Mouse (Mus musculus) c-Kit-positive CD71-positive TER-119-negative erythroid progenitor cells, embryonic 14.5 days (primary cell): ENCODE measurements at regions not wholly inside any gene's neighbourhood (a gene's known extent, or its start where the extent isn't known, plus 50 kb on each side); places are given as distances from the start of the nearest gene placed in this dataset.

Source experiments
- DNase-seq: peaks from one replicate; pipeline ENCODE4 v3.0.0-alpha.2; 2013; ENCODE audit warnings: low read depth

DNA sequence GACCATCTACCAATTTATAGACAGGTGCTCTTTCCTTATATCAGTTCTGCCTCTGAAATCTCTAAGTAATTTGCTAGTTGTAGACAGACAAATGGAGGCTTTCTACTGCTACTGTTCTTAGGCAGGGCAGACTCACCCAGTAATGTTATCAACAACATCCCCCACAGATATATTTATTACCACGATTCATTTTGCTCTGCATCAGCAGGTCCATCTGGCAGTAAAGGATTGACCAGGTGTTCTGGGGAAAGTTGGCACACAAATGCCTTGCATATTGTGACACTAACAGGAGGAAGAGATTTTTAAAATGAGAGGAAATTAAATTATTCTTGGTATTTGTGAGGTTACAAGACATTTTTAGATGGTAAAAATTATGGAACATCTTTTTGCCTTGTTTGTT is 627.3 kb upstream of the Tmprss15 start:
- no peak for DNase-seq

DNA sequence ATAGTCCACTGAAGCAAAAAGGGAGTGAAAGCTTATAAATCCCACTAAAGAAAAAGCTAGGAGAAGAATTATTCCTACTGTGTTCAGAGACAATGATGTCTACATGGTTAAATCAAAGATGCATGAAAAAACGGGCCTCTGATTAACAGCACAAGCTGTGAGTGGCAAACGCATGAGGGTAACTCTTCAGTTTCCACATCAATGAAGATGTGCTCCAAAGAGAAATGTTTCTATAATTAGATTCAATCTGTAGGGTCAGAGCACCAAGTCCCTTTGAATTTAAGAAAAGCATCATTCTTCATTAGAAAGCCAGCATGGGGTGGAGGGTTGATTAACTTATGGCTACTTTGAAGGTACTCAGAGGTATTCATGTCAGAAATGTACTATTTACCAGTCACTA is 601.5 kb upstream of the Tmprss15 start:
- no peak for DNase-seq

DNA sequence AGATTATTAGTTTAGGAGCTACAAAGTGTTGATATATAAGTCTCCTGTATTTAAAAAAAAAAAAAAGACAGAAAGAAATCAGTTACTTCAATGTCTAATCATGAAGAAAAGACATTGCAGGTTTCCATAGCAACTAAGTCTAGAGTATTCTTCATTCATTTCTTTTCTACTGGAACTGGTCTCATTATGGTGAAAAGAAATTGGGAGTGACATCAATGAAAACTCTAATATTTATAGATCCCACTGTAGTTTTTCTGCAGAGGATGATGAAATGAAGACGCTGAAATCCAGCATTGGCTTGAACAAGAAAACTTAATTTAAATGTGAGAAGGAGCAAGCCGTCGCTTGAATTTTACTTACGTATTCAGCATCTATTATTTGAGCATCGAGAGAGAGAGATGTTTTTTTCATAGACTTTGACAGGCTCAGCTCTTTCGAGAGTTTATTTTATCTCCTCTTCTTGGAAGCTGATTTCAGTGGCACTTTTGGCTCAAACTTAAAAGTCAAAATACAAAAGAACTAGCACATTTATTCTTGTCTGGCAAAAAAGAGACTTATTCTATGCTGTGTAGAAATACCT is 560.4 kb upstream of the Tmprss15 start:
- DNase-seq = no peak

DNA sequence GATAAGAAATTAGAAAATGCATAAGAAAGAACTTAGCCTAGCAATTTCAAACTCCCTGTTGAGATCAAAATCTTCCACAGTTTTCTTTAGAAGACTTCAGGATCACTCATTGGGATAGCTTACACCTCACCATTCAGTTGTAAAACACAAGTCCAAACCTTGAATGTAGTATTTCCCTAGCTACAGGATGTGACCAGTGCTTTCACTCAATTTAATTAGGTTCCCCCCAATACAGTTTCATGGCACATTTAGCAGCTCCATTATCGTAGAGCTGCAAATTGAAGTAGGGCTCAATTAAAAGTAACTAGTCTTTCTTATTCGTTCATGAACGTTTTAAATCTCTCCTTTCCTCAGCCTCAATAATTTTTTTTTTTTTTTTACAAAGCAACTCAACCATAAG is 550.0 kb upstream of the Tmprss15 start:
- no peak for DNase-seq

DNA sequence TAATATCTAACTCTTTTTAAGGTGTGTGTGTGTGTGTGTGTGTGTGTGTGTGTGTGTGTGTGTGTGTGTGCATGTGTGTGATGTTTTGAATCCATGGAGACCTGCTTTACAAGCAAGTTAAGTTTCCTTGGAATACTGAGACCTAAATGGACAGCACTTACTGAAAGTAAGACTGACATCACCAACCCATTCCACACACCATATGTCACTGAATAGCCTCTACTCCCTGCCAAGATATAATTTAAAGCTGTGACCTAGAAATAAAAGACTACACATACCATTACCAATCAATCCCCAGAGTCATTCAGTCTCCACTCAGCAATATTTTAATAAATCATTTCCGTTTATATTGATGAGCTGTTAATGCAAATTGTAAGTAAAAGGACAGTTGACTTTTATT is 536.2 kb upstream of the Tmprss15 start:
- no peak for DNase-seq

DNA sequence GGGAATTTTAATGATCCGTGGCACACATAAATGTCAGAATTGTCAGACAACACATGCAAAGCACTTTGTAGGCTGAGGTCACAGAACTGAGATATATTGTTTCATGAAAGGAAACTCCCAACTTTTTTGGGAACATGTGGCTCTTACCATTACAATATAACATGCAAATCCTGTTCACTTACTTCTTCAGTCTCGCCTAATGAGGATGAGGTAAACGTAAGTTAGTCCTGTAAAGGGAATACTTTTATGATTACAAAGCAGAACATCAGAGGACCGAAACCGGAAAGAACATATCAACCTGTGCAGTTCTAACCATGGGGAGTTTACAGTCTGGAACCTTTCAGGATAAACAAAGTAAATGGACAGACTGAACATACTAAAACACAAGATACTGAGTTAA is 520.1 kb upstream of the Tmprss15 start:
- no peak for DNase-seq

DNA sequence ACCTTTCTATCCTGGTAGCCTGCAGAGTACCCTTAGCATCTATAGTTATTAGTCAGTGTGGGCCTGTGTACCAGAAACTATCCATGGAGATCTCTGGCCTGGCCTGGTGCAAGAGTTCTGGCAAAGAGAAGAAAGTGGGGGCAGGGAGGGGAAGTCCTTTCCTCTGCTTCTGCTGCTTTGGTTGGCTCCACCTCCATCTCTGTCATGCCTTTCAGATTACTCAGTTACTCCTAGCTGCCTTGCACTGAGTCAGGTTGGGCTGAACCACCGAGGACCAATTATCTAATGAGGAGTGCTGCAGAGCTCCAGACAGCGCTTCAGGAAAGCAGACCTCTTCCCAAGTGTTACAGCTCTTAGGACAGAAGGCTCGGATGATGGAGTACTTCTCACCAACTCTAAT is 500.0 kb upstream of the Tmprss15 start:
- no peak for DNase-seq

DNA sequence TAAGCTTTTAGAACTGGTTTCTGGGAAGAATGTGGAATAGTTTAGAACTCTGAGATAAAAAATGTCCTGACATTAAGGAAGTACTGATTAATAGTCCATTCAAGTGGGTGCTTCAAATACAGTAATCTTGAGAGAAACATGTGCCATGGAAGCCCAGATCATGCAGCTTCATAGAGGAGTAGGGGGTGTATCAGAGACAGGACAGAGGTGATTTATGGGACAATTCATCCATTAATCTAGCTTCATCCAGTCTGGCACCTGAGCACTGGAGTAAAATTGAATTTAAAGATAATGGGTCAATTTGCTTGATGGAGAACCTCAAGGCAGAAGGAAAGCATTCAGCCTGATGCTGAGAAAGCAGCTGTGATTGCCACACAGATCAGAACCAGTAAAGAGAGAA is 494.8 kb upstream of the Tmprss15 start:
- no peak for DNase-seq

DNA sequence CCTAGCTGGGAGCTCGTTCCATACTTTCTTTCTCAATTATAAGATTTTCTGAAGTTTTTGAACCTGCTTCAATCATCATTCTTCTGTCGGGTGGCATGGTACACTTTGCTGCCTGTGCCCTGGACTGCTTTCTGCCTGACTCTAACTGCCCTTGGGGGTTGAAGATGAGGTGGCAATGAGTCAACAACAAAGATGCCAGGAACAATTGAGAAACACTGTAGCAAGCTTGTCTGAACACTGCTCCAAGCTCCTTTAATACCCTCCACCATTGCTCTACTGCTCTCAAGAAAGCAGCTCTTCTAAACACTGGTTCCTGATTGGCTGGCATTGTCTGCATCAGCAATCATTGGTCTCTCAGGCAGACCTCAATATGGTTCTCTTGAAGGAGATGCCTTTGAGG is 480.0 kb upstream of the Tmprss15 start:
- no peak for DNase-seq

DNA sequence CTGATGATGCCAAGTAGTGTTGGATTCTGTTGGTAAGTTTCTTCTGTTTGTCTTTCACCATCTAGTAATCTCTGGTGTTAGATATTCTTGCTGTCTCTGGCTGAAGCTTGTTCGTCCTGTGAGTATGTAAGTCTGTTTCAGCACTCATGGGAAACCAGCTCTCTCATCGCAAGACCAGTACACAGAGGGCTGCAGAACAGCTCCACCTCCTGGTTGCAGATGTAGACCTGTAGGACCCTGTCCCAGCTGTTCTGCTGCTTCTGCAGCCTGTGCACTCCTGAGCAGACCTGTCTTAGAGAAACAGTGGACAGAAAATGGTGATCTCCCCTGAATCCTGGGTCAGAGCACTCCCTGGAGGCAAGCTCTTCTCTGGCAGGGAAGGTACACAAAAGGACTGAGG is 443.5 kb upstream of the Tmprss15 start:
- no peak for DNase-seq

DNA sequence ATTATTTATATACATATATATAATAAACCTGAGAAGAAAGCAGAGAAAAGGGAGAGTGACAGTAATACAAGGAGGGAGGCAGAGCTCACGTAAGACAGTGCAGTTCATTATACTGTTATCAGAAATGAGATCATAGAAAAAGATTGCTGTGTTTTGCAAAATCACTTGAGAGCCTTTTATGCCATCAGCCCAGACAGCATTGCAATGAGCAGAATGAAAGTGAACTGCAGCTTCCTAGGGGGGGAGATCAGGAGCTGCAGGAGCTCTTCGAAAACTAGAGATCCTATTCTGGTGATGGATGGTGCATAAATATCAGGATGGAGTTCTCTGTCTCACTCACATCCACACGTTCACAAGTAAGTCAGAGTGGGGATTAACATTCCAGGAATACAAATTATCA is 401.6 kb upstream of the Tmprss15 start:
- no peak for DNase-seq

DNA sequence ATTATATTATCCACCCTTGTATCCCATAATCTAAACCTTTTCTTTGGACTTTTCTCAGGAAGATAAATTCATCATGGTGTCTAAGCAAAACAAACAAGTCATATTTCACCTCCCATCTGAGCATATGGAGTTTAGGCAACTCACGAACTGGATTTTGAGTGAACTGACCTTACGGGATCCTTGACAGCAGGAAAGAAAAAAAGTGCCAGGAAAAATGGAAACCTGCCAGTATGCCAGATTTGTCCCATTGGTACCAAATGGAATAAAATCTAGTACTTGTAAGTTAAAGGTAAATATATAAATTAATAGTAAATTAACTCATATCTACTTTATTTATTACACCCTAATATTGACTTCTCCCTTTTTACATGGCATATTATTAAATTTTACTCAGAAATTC is 360.0 kb upstream of the Tmprss15 start:
- DNase-seq = no peak

DNA sequence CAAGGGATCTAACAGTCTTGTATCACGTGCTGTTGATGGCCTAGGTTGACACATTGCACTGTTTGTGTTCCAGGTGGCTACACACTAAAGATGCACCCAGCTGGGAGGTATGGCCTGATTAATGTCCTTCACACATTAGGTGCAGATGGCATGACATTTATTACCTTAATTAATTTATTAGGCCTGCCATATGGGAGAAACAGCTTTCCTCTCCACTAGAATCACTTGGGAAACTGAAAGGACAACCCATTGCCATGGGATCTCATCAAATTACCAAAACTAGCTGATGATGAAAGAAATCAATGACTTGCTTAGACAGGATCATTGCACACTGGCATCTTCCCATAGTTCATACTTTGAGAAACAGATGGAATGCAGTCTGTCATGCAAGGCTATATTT is 358.8 kb upstream of the Tmprss15 start:
- no peak for DNase-seq

DNA sequence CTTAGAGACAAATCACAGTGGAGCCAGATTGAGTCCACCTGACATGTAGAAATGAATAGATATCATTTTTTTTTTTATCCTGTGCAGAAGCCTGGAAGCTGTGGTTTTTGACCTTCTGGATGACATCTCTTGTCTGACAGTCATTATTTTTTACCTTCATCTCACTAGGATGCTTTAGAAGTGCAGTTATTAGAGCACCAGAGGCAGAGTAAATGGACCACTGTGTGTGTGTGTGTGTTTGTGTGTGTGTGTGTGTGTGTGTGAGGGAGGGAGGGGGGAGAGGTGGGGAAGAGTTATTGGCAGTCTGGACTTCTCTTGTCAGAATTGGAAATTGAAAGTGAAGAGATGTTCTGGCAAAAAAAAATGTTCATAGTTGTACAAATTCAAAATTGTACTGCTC is 316.5 kb upstream of the Tmprss15 start:
- no peak for DNase-seq

DNA sequence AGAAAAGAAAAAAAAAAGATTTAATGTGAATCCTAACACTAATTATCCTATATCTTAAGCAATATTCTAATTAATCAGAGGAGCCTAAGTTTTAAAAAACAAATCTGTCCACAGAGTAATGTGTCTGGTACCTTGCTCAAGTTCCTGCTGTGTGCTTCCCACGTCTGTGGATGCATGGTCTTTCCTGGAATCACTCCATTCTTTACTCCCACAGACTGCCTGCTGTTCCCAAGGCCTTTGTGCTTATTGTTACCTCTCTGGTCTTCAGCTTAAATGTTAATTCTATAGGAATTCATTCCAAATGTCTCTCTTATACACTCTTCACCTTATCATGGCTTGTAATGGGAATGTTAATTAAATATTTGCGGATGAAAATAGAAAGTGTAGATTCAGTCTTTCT is 315.3 kb upstream of the Tmprss15 start:
- DNase-seq = no peak

DNA sequence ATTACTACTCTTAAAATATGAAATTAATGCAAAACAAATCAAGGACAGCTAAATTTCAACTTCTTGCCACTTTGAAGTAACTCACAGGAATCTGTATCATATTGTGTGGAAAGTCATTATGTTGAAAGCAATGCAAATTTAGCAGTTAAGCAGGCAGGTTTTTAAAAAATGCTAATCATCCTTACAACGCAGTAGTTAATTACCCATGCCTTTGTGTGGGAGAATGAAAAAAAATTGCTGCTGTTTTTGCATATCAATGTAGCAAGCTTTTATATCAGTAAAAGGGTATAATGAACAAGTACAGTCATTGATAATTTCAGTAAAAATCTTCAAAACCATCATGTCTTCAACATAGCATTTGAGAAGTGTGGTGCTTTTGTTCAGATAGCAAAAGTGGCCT is 313.2 kb upstream of the Tmprss15 start:
- DNase-seq = no peak

DNA sequence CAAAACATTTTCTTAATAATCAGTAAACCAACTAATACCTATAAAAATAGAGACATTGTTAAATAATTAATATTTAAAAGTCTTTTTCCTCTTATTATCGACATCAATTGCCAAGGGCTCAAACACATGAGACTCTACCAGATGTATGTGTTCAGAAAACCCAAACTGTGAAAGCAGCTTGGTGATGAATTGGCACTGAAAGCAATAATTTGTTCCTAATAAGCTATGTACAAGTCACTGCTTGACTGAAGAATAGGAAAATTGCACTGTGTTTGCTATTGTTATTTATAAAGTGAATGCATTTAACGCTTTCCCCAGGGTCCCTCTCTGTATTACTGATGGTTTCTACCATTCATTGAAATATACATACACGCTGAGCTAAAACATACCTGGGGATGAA is 309.2 kb upstream of the Tmprss15 start:
- no peak for DNase-seq

DNA sequence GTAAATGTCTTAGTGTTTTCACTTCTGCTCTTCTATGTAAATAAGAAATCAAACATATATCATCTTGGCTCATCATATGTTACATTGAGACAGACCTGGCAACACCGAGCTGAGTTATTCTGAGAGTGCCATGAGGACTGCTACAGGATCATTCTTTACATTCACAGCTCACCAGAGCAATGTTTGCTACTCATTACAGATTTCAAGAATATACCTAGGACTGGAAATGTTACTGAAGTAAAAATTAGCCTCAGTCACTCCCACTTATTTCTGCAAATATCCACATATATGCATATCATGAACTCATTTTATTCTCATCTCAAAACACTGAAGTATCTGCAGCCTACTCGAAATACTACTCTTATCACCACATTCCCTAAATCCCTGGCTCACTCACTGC is 307.6 kb upstream of the Tmprss15 start:
- DNase-seq = no peak

DNA sequence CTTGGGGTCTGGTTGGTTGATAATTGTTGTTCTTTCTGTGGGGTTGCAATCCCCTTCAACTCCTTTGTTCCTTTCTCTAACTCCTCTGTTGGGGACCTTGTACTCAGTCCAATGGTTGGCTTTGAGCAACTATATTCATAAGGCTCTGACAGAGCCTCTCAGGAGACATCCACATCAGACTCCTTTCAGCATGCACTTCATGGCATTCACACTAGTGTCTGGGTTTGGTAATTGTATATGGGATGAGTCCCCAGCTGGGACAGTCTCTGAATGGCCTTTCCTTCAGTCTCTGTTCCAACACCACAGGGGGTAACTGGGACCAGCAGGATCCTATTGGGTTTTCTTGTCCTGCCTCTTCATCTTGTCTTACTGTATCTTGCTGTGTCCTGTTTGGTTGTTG is 303.5 kb upstream of the Tmprss15 start:
- DNase-seq = no peak

DNA sequence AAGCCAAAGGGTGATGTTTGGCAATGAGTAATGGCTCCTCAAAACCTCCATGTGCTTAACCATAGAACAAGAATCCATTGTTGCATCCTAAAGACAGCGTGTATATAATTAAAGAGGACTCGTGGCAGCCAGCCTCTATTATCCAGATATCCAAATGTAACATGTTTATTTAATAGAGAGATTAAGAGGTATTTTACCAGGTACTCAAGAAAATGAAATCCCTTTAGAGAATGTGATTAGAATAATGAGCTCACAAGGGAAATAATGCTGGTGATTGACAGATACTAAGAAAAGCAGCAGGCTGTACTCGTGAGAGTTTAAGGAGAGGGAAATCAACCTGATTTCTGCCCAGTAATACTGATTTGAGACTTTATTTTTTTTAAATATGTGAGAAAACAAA is 295.5 kb upstream of the Tmprss15 start:
- DNase-seq = no peak

DNA sequence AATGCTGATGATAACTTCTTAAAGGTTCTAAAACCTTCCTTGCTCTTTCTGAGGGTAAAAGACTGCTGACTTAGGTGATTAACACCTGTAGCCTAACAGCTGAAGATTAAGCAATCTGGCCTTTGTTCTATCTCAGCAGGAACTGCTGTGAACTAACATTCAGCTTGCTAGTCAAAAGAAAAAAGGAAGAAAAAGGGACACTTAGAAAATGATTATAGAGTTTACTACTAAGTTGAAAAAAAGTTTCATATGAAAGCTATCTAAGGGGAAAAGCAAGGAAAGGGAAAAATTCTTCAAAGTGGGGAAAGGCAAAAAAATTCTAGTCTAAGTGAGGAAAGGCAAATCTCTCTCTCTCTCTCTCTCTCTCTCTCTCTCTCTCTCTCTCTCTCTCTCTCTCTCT is 259.2 kb upstream of the Tmprss15 start:
- no peak for DNase-seq

DNA sequence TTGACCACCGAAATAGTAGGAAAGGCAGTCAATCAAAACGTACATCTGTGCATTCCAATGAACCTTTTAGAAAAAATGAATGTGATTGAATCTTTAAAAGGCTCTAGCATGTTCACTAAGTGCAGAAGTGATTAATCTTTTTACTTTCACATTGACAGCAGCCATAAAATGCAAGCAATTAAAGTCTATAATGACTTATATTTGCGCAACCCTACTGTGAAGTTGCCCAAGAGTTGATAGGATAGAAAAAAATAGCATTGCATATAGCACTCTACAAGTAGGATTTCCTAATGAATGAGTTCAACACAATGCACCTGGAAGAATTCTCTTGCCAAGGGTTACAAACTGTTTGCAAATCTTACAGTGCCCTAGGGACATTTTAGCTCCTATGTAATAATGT is 251.6 kb upstream of the Tmprss15 start:
- no peak for DNase-seq

DNA sequence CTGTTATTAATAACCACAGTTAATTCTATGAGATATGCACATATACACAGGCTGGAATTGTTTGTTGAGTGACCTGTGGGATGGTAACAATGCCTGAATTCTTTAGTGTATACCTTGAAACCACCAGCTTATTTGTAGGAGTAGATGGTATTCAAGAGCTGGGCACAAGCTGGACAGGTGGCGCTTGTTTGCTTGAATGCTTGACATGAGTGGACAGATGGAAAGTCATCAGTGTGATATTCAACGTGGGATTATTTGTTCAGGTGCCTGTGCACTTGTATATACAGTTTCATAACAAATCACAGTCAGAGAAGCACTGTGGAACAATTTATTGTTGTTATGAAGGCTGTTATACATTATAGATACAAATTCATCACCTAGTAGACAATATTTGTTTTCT is 245.5 kb upstream of the Tmprss15 start:
- no peak for DNase-seq

DNA sequence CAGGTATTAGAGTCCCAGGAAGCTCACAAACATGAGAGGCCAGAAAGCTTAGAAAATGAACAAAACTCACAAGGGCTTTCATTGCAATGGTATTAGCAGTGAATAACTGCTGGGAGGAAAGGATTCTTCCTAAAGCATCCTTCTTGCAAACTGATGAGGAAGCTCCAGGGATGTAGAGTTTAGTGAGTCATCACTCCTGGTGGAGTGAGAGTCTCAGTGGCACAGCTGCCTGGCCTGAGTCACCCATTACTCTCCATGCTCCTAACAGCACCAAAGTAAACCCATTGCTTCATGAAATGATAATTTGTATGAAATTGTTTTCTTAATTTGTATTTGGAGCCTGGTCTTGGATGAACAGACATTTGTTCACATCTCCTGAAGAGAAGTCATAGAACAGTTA is 245.1 kb upstream of the Tmprss15 start:
- DNase-seq = no peak

DNA sequence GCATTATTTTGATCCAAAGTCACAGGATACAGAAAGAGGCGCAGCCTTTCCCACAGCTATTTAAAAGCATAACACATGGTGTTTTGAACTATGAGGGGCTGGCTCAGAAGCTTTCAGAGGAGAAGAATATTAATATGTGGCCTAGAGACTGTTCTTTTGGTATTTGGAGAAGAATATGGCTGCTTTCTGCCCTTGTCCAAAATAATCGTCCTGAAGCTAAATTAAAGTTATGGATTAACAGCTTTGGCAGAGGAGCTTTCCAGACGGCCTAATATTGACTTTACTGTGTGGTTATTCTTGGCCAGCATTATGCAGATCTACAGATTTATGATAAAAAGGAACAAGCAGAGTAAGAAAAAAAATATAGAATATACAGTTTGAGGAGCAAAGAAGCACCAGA is 222.4 kb upstream of the Tmprss15 start:
- DNase-seq = no peak
